Mouse (Mus musculus) granulocyte monocyte progenitor cell, adult 5-6 weeks (primary cell): ENCODE results near the gene Prr19. TPM values are rescaled to one million over a fixed set of nuclear protein-coding genes. Genes with fewer than 3 reads are reported as not detected.

Experiments used
- ATAC-seq: replicated peaks from 2 replicates; pipeline ENCODE4 v1.8.0; 2016; ENCODE audit warnings: mild to moderate bottlenecking, moderate TSS enrichment, inconsistent platforms; ENCODE audit not compliant: poor library complexity, severe bottlenecking
- total RNA-seq, 2 experiments: library from RNA; stranded (forward) in 1 of 2; stranded (reverse) in 1 of 2; fragments of 200-712, 200-1000 nt in 1 of 2; fragments of >200 nt in 1 of 2; fragmentation: Nextera tagmentation in 1 of 2; gene quantifications; 2 replicates each; pipeline ENCODE4 v1.2.3; 2014 to 2017

Gene Prr19
- total RNA-seq, 2 experiments from 2014 or later, result not detected

- ATAC-seq, result no peak
These were observed 10.7 kb upstream of the Prr19 start for GRCm38 (mm10) chr7:25290463-25290862.

- no peak for ATAC-seq
These were observed 10.3 kb upstream of the Prr19 start for GRCm38 (mm10) chr7:25290911-25291310.

DNA sequence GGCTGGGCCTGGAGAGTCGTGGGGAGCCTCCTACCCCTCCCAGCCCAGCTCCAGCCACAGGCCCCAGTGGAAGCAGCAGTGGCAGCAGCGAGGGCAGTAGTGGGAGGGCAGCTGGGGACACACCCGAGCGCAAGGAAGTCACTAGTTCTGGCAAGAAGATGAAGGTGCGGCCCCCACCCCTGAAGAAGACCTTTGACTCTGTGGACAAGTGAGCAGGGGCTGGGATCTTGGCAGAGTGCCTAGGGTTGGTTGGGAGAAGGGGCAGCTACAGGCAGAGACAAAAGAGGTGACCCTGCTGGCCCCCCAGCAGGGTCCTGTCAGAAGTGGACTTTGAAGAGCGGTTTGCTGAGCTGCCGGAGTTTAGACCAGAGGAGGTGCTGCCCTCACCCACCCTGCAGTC, 9.1 kb upstream of the Prr19 start:
- no peak for ATAC-seq

- no peak for ATAC-seq
These were observed 7.9 kb upstream of the Prr19 start for GRCm38 (mm10) chr7:25293191-25293739.

GRCm38 (mm10) chr7:25294495-25294894, 6.7 kb upstream of the Prr19 start:
- ATAC-seq, result no peak

GRCm38 (mm10) chr7:25294960-25295722, 6.1 kb upstream of the Prr19 start:
- ATAC-seq, result no peak

GRCm38 (mm10) chr7:25296945-25297453, 4.2 kb upstream of the Prr19 start:
- peak; percentile 29 for ATAC-seq

GRCm38 (mm10) chr7:25297454-25298325, 3.5 kb upstream of the Prr19 start, which contains the start of gene Pafah1b3:
Gene Pafah1b3, minus strand, starts transcription at chr7:25297986.
- ATAC-seq, result peak; percentile 71

DNA sequence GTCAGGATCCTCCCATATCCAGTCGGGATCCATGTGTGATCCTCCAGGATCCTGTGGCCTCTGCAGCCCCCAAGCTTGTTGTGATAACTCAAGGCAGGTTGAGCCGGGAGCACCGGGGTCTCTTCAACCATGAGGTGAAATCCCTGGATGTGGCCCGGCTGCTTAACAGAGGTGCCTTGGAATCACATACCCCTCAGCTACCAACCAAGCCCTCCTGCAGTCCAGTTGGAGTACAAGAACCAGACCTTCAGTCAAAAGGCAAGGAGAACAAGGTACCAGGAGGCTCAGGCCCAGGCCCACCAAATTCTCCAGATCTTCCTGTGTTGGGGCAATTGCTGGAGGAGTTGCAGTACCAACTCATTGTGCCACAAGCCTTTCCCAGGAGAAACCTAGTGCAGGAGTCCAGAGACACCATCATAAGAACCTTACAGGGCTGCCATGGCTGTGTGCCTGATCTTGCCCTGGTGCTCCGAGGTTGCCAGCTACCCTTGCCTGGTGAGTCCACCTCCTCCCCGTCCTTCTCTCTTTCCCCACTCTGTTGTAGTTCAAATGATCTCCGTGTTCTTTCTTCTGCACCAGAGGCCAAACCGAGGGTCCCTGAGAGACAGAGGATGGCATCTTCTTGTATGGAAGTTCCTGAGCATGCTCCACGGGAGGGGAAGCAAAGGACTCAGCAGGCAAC, 1.9 kb downstream of the Prr19 start:
- ATAC-seq, result no peak

GRCm38 (mm10) chr7:25303685-25304006, 2.4 kb downstream of the Prr19 start:
- no peak for ATAC-seq

DNA sequence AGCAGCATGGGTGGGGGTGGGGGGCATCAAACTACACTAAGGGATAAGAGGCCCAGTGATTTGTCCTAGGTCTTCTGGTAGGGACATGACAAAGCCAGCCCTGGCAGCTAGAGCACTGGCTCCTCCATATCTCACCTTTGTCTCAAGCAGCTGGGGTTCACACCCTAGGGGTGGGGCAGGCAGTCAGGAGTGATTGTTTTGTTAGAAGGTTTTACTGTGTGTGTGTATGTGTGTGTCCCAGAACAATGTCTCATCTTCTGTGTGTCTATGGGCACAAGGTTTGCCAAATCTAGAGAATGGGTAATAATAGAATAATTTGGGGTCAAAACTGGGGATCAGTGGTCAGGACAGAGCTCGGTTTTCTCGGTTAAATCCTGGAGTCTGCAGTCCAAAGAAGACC, 4.3 kb downstream of the Prr19 start:
- ATAC-seq, result no peak

- ATAC-seq, result peak; percentile 94
These were observed 4.9 kb downstream of the Prr19 start, which contains the start of gene Tmem145 for GRCm38 (mm10) chr7:25305956-25306613. Gene Tmem145, plus strand, starts transcription at chr7:25306106.

- ATAC-seq, result no peak
These were observed 5.4 kb downstream of the Prr19 start for GRCm38 (mm10) chr7:25306614-25306996.

DNA sequence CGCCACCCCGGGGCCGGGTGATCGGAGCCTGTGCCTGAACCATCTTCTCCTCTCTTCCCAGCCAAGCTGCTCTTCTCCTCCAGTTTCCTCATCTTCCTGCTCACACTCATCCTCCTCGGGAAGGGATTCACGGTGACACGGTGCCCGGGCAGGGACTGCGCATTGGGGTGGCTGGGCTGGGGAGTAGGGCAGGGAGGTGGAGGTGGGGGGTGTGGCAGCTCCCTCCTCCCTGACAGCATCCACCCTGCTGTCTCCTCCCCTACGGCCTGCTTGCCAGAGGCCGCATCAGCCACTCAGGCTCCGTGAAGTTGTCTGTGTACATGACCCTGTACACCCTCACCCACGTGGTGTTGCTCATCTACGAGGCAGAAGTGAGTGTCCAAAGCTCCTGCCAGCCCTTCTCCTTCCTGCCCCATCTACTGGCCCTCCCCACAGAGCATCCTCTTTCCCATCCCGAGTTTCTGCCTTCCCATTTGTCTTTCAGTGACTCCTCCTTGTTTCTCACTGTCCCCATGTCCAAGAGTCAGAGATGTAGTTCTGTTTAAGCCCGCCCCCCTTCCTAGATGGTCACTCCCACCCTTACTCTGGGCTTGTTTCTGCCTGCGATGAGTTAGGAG, 7.6 kb downstream of the Prr19 start:
- ATAC-seq, result no peak

DNA sequence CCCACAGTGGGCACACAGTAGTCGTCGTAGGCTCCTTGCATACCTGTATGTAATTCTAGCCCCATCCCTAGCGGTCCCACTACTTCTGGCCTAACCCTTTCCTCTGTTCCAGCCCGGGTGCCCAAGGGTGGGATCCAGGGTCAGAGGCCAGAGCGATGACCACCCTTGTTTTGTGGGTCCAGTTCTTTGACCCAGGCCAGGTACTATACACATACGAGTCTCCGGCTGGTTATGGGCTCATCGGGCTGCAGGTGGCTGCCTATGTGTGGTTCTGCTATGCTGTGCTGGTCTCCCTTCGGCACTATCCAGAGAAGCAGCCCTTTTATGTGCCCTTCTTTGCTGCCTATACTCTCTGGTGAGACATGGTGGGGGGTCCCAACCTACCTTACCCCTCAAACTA, 8.2 kb downstream of the Prr19 start:
- ATAC-seq, result no peak

DNA sequence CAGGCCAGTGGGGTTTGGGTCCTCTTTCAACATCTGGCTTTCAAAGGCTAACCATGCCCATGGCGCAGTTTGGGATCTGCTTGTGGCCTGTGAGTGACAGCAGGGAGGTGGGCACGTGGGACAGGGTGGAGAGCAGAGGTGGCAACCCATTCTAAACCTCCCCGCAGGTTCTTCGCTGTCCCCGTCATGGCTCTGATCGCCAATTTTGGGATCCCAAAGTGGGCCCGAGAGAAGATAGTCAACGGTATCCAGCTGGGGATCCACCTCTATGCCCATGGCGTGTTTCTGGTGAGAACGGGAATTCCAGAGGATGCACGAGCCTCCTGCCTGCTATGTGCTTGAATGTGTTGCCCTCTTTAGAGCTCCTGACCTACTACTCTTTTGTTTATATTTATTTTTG, 10.0 kb downstream of the Prr19 start:
- ATAC-seq, result no peak

DNA sequence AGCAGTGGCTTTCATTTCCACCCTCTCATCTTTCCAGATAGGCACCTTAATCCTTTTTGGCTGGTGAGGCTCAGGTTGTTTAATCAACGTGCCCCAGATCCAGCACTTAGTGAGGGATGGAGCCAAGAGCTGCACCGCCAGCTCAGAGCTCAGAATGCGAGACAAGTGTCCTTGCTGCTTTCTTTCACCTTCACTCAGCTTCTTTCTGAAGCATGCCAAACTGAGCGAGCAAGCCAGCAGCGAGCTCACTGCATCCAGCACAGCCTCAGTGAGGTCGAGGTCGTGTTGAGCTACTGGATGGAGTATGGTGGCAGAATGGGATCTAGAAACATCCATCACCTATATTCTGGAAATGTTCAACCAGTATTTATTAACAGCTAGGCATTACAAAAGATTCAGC, 12.1 kb downstream of the Prr19 start:
- no peak for ATAC-seq

DNA sequence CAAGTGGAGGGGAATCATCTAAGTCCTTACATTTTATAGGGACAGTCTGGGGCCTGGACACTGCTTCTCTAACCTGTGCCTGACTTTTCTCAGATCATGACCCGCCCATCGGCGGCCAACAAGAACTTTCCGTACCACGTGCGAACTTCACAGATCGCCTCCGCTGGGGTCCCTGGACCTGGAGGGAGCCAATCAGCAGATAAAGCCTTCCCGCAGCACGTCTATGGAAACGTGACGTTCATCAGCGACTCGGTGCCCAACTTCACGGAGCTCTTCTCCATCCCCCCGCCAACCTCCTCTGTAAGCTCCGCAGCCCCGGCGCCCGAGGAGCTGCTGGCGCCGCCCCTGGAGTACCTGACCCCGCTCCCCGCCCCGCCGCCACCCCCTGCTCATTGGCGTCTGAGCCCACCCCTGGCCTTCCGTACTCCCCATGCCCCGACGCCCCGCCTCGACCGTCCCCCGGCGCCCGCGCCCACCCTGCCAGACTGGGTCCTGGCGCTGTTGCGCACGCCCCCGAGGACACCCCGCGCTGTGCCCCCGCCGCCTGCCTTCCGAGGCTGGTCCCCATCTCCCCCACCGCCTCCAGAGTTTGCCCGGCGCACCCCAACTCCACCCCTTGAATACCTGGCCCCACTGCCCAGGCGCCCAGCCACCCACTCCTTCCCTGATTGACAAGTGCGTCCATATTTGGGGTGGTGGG, 13.5 kb downstream of the Prr19 start:
- no peak for ATAC-seq
